Mouse (Mus musculus): ENCODE measurements around the gene Retreg1. TPM values are rescaled to one million over a fixed set of nuclear protein-coding genes. Genes with fewer than 3 reads are reported as not detected.
A peak's percentile ranks its signal among the peaks of the same experiment; 100 is the strongest.

Gene Retreg1
- polyA plus RNA-seq, 1 experiment from 2014 or later = 16.7 TPM

DNA sequence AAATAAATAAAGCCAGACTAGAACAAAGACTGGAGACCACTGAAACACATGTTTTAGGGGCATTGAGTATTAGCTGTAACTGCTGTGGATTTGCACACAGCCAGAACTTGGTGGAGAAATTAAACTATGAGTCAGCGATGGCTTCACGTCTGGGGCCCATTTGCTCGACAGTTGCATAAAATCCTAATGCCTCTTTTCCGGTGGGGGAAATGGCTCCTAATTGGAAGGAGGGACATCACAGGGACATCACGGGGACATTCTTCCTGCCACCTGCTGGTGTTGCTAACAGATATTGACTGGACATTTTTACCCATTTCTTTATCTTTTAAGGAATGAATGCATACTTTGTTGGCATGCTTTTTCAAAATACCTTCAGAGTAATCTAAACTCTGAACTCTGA is 26.1 kb downstream of the Retreg1 start:
- 64% methylated on average over 5 of the region's 5 CpGs for whole genome bisulfite sequencing
- H3K27ac ChIP-seq (ENCODE audit: low read depth, low read length) = no peak overlapping the region

DNA sequence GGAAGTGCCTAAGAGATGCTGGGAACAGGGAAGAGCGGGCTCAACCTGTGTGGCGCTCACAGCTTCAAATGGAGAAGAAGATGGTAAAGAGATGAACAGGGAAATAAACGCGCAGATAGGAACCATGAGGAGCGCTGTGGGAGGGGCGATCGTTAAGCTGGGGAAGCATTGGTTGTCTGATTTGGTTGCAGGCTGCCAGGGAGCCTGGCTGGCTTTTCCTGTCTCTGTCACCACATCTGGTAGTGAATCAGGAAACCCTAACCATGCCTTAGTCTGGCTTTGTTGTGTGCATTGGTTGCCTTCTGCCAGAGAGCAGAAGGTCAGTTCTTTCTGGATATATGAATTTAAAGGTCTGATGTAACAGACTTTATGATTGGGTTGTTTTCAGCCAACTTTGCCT is 28.5 kb downstream of the Retreg1 start:
- H3K36me3 ChIP-seq (ENCODE audit: control insufficient read depth, insufficient read depth, low read length) = no peaks in the 10 kb centered on the region
- 92% methylated on average over 7 of the region's 7 CpGs for WGBS
- H3K4me1 ChIP-seq (ENCODE audit: control insufficient read depth, insufficient read depth, low read length) = no peaks in the 10 kb centered on the region
- H3K27me3 ChIP-seq (ENCODE audit: control insufficient read depth, insufficient read depth, low read length) = no peaks in the 10 kb centered on the region
- no peak overlapping the region for H3K9ac ChIP-seq (replicated peaks; ENCODE audit: low read depth, low read length)
- H3K27ac ChIP-seq (ENCODE audit: low read depth, low read length) = no peak overlapping the region
- ATAC-seq (ENCODE audit: low read depth) = no peak
- no peak overlapping the region for H3K4me3 ChIP-seq (ENCODE audit: low read depth, low read length)
- H3K9me3 ChIP-seq (ENCODE audit: control insufficient read depth, low read length) = no peaks in the 10 kb centered on the region
- H3K4me2 ChIP-seq (ENCODE audit: low read depth, low read length) = no peak overlapping the region

More for the DNA sequence above, 26.1 kb downstream of the Retreg1 start:
- no peak for ATAC-seq (ENCODE audit: low read depth)
- no peak overlapping the region for H3K4me2 ChIP-seq (ENCODE audit: low read depth, low read length)
- no peaks in the 10 kb centered on the region for H3K27me3 ChIP-seq (ENCODE audit: control insufficient read depth, insufficient read depth, low read length)
- H3K9me3 ChIP-seq (ENCODE audit: control insufficient read depth, low read length) = no peaks in the 10 kb centered on the region
- H3K36me3 ChIP-seq (ENCODE audit: control insufficient read depth, insufficient read depth, low read length) = no peaks in the 10 kb centered on the region
- H3K4me1 ChIP-seq (ENCODE audit: control insufficient read depth, insufficient read depth, low read length) = no peaks in the 10 kb centered on the region
- H3K9ac ChIP-seq (replicated peaks; ENCODE audit: low read depth, low read length) = no peak overlapping the region
- H3K4me3 ChIP-seq (ENCODE audit: low read depth, low read length) = no peak overlapping the region

DNA sequence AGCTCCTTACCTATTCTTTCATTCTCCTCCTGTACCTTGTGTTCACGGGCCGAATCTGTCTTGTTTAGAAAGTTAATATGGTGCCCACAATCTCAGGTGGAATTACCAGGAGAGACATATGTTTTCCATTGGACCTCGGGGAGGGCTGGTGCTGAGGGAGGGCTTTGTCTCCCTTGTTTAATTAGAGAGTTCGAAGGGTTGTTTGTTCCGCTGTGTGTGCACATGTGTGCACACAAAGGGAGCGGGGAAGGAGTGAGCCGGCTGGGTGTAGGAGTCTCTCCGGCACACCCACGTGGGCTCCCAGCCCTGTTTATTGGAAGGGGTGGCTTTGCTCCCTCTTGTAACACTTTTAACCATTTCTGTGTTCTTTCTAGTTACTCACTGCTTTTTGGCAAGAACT is 29.1 kb downstream of the Retreg1 start:
- Histone ChIP-seq H3K9me3 (ENCODE audit: control insufficient read depth, low read length) (no peaks in the 10 kb centered on the region), H3K4me1 (ENCODE audit: control insufficient read depth, insufficient read depth, low read length) (0 out of 2 replicates have a peak, but pooled peaks cover 4% of the 10 kb centered on the region), H3K9ac (replicated peaks; ENCODE audit: low read depth, low read length) (no peak overlapping the region), H3K4me2 (ENCODE audit: low read depth, low read length) (no peak overlapping the region), H3K27ac (ENCODE audit: low read depth, low read length) (no peak overlapping the region), H3K36me3 (ENCODE audit: control insufficient read depth, insufficient read depth, low read length) (no peaks in the 10 kb centered on the region), H3K27me3 (ENCODE audit: control insufficient read depth, insufficient read depth, low read length) (no peaks in the 10 kb centered on the region), H3K4me3 (ENCODE audit: low read depth, low read length) (no peak overlapping the region)
- 56% methylated on average over 9 of the region's 9 CpGs for WGBS
- ATAC-seq (ENCODE audit: low read depth) = peak; percentile 58; the same call in 1 of the 2 replicates

DNA sequence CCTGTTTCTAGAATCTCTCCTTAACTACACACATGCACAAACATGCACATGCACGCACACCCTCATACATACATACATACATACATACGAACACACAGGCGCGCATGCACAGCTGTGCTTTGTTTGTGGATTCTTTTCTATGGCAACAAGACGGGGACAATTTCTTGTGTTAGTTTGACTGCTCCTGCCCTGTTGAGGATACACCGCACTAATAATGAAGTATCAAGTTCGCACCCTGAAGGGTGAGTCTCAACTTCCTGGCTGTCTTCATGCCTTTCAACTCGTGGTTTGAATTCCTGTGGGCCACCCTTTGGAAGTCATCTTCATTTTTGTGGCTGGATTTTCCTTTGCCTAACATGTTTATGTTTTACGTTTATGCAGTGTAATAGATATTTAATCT is 29.7 kb downstream of the Retreg1 start:
- H3K4me3 ChIP-seq (ENCODE audit: low read depth, low read length) = no peak overlapping the region
- no peaks in the 10 kb centered on the region for H3K9me3 ChIP-seq (ENCODE audit: control insufficient read depth, low read length)
- H3K27me3 ChIP-seq (ENCODE audit: control insufficient read depth, insufficient read depth, low read length) = no peaks in the 10 kb centered on the region
- H3K36me3 ChIP-seq (ENCODE audit: control insufficient read depth, insufficient read depth, low read length) = no peaks in the 10 kb centered on the region
- WGBS = 89% methylated on average over 9 of the region's 9 CpGs
- 0 out of 2 replicates have a peak, but pooled peaks cover 4% of the 10 kb centered on the region for H3K4me1 ChIP-seq (ENCODE audit: control insufficient read depth, insufficient read depth, low read length)
- no peak for ATAC-seq (ENCODE audit: low read depth)
- H3K4me2 ChIP-seq (ENCODE audit: low read depth, low read length) = no peak overlapping the region
- H3K27ac ChIP-seq (ENCODE audit: low read depth, low read length) = no peak overlapping the region
- H3K9ac ChIP-seq (replicated peaks; ENCODE audit: low read depth, low read length) = no peak overlapping the region

DNA sequence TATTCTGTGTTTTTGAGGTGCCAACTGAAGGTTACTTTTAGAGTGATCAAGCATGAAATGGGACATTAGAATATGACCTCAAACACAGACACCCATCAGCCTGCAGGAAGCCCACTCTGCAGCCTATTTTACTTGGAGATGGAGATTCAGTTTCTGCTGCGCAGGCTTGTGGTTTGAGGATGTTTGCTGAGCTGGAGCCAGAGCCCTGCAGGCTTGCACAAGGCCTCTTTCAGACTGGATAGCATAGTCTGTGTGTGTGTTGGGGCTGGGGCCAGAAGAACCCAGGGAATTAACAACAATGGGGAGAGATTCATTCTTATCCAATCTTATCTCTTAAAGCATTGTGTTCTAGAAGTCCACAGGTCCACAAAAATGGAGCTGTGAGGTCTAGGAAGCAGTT is 30.6 kb downstream of the Retreg1 start:
- H3K27ac ChIP-seq (ENCODE audit: low read depth, low read length) = no peak overlapping the region
- no peak for ATAC-seq (ENCODE audit: low read depth)
- H3K9me3 ChIP-seq (ENCODE audit: control insufficient read depth, low read length) = no peaks in the 10 kb centered on the region
- H3K4me1 ChIP-seq (ENCODE audit: control insufficient read depth, insufficient read depth, low read length) = 0 out of 2 replicates have a peak, but pooled peaks cover 4% of the 10 kb centered on the region
- no peak overlapping the region for H3K9ac ChIP-seq (replicated peaks; ENCODE audit: low read depth, low read length)
- no peaks in the 10 kb centered on the region for H3K36me3 ChIP-seq (ENCODE audit: control insufficient read depth, insufficient read depth, low read length)
- WGBS = 84% methylated on average over 1 of the region's 1 CpGs
- H3K27me3 ChIP-seq (ENCODE audit: control insufficient read depth, insufficient read depth, low read length) = no peaks in the 10 kb centered on the region
- no peak overlapping the region for H3K4me2 ChIP-seq (ENCODE audit: low read depth, low read length)
- H3K4me3 ChIP-seq (ENCODE audit: low read depth, low read length) = no peak overlapping the region

DNA sequence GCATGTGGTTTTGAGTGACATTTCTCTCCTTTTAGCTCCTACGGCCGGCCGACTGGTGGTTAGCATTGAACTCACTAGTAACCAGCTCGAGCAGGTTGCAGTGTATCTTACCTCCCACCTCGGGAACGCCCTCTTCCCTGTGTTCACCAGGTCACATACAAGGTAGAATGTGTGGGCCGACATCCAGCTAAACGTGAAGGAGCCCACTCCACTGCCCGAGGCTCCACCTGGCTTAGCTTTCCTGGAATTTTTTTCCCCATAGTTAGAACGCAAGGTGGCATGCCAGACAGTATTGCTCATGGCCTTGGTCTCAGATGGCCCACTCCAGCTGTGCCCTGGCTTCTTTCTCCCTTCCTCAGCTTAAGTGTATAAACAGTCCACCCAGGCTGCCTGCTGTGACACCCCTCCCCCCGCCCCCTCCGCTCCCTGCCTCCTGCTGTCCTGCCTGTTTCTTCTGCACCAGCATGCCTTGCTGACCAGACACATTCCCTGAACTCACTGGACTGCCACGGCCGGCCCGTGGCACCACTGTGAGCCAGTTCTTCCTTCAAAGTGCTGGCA is 33.7 kb downstream of the Retreg1 start:
- no peak overlapping the region for H3K4me2 ChIP-seq (ENCODE audit: low read depth, low read length)
- no peak for ATAC-seq (ENCODE audit: low read depth)
- no peak overlapping the region for H3K27ac ChIP-seq (ENCODE audit: low read depth, low read length)
- no peaks in the 10 kb centered on the region for H3K27me3 ChIP-seq (ENCODE audit: control insufficient read depth, insufficient read depth, low read length)
- 65% methylated on average over 15 of the region's 15 CpGs for WGBS
- no peak overlapping the region for H3K4me3 ChIP-seq (ENCODE audit: low read depth, low read length)
- H3K9me3 ChIP-seq (ENCODE audit: control insufficient read depth, low read length) = no peaks in the 10 kb centered on the region
- no peak overlapping the region for H3K9ac ChIP-seq (replicated peaks; ENCODE audit: low read depth, low read length)
- H3K36me3 ChIP-seq (ENCODE audit: control insufficient read depth, insufficient read depth, low read length) = no peaks in the 10 kb centered on the region
- 0 out of 2 replicates have a peak, but pooled peaks cover 4% of the 10 kb centered on the region for H3K4me1 ChIP-seq (ENCODE audit: control insufficient read depth, insufficient read depth, low read length)

DNA sequence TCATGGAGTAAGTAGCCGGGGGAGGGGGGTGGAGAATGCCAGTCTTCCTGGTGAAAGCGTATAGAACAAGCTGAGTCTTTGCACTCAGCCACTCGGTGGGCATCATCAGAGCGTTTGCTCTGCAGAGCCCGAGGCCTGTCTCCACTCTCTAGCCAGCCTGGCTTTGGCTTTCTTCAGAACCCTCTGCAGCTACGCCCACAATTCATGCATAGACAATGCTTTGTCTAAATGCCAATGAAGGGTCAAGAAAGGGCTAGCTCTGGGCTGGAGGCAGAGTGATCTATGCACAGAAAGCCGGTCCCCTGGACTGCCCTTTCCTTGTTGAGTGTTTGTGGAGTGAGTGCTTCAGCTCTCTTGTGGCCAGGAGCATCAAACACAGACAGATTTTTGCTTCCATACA is 34.8 kb downstream of the Retreg1 start:
- peak; percentile 22; the same call in 1 of the 2 replicates for ATAC-seq (ENCODE audit: low read depth)

DNA sequence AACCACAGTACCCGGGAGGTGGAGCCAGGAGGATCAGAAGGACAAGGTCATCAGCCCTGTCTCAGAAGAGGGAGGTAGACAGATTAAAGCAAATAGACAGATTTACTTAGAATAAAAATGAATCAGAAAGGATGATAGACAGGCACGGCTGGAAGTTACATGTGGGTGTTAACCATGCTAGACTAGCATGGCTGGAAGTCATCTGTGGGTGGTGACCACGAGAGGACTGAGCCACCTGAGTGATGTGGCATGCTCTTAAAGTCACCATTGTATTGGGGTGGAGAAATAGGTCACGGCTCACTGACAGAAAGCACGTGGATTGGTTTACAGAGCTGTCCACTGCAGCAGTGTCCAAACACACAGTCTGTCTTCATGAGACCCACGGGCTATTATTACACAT is 36.2 kb downstream of the Retreg1 start:
- Histone ChIP-seq H3K4me2 (ENCODE audit: low read depth, low read length) (no peak overlapping the region), H3K9me3 (ENCODE audit: control insufficient read depth, low read length) (no peaks in the 10 kb centered on the region), H3K36me3 (ENCODE audit: control insufficient read depth, insufficient read depth, low read length) (no peaks in the 10 kb centered on the region), H3K9ac (replicated peaks; ENCODE audit: low read depth, low read length) (no peak overlapping the region), H3K4me1 (ENCODE audit: control insufficient read depth, insufficient read depth, low read length) (0 out of 2 replicates have a peak, but pooled peaks cover 4% of the 10 kb centered on the region), H3K27ac (ENCODE audit: low read depth, low read length) (no peak overlapping the region), H3K4me3 (ENCODE audit: low read depth, low read length) (no peak overlapping the region), H3K27me3 (ENCODE audit: control insufficient read depth, insufficient read depth, low read length) (no peaks in the 10 kb centered on the region)
- ATAC-seq (ENCODE audit: low read depth) = no peak
- WGBS = 84% methylated on average over 6 of the region's 6 CpGs

More for the DNA sequence above, 34.8 kb downstream of the Retreg1 start:
- H3K27ac ChIP-seq (ENCODE audit: low read depth, low read length) = no peak overlapping the region
- WGBS = 19% methylated on average over 7 of the region's 7 CpGs
- H3K27me3 ChIP-seq (ENCODE audit: control insufficient read depth, insufficient read depth, low read length) = no peaks in the 10 kb centered on the region
- H3K4me1 ChIP-seq (ENCODE audit: control insufficient read depth, insufficient read depth, low read length) = 0 out of 2 replicates have a peak, but pooled peaks cover 4% of the 10 kb centered on the region
- H3K9ac ChIP-seq (replicated peaks; ENCODE audit: low read depth, low read length) = no peak overlapping the region
- H3K36me3 ChIP-seq (ENCODE audit: control insufficient read depth, insufficient read depth, low read length) = no peaks in the 10 kb centered on the region
- no peaks in the 10 kb centered on the region for H3K9me3 ChIP-seq (ENCODE audit: control insufficient read depth, low read length)
- H3K4me2 ChIP-seq (ENCODE audit: low read depth, low read length) = no peak overlapping the region
- H3K4me3 ChIP-seq (ENCODE audit: low read depth, low read length) = no peak overlapping the region

DNA sequence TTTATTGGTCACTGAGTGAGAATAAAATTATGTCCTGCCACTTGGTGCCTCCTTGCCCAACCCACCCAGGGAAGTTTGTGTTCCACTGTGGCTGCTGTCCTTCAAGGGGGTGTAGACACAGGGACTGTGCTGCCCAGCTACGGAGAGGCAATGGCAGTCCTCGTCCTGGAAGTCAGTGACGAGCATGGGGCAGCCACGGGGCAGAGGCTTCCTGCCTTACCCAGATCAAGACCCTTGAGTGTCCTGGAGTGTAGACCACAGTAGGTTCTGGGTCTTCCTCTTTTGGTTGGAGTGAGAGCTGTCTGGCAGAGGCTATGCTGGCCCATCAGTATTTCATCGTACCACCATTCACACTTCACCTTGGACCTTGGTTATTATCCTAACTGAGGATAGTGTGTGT is 37.2 kb downstream of the Retreg1 start:
- no peak overlapping the region for H3K9ac ChIP-seq (replicated peaks; ENCODE audit: low read depth, low read length)
- WGBS = 86% methylated on average over 5 of the region's 5 CpGs
- ATAC-seq (ENCODE audit: low read depth) = no peak
- H3K36me3 ChIP-seq (ENCODE audit: control insufficient read depth, insufficient read depth, low read length) = no peaks in the 10 kb centered on the region
- 0 out of 2 replicates have a peak, but pooled peaks cover 4% of the 10 kb centered on the region for H3K4me1 ChIP-seq (ENCODE audit: control insufficient read depth, insufficient read depth, low read length)
- H3K4me2 ChIP-seq (ENCODE audit: low read depth, low read length) = no peak overlapping the region
- H3K27ac ChIP-seq (ENCODE audit: low read depth, low read length) = no peak overlapping the region
- no peaks in the 10 kb centered on the region for H3K27me3 ChIP-seq (ENCODE audit: control insufficient read depth, insufficient read depth, low read length)
- no peak overlapping the region for H3K4me3 ChIP-seq (ENCODE audit: low read depth, low read length)
- H3K9me3 ChIP-seq (ENCODE audit: control insufficient read depth, low read length) = no peaks in the 10 kb centered on the region
